Mouse (Mus musculus) heart, adult 2 months (tissue): ENCODE measurements at regions not wholly inside any gene's neighbourhood (a gene's known extent, or its start where the extent isn't known, plus 50 kb on each side); places are given as distances from the start of the nearest gene placed in this dataset.

Source experiments
- DNase-seq, 2 experiments: peaks; one replicate each; pipeline ENCODE4 v3.0.0; 2021
- H3K27ac ChIP-seq: fragments of 200-600 bp; 2 replicates; pipeline ENCODE4 v1.8.1; 2022
- H3K27me3 ChIP-seq: fragments of 200-500 bp; 2 replicates; pipeline ENCODE4 v1.6.1; 2012; ENCODE audit warnings: mild to moderate bottlenecking, low read length, inconsistent platforms, mixed read lengths; ENCODE audit not compliant: control insufficient read depth, insufficient read depth
- H3K36me3 ChIP-seq: fragments of 200-500 bp; 2 replicates; pipeline ENCODE4 v1.6.1; 2012; ENCODE audit warnings: low read length, inconsistent platforms; ENCODE audit not compliant: control insufficient read depth, insufficient read depth
- H3K4me1 ChIP-seq: fragments of 200-500 bp; 2 replicates; pipeline ENCODE4 v1.6.1; 2011; ENCODE audit warnings: low read length; ENCODE audit not compliant: control insufficient read depth, insufficient read depth
- H3K4me3 ChIP-seq: fragments of 200-600 bp; 2 replicates; pipeline ENCODE4 v1.8.1; 2022
- H3K79me2 ChIP-seq: fragments of 200-500 bp; replicated peaks from 2 replicates; pipeline ENCODE4 v1.6.1; 2012; ENCODE audit warnings: mild to moderate bottlenecking, inconsistent platforms, low read length, moderate library complexity, mixed read lengths; ENCODE audit not compliant: control insufficient read depth, insufficient read depth
- H3K9ac ChIP-seq: fragments of 200-500 bp; 2 replicates; pipeline ENCODE4 v1.6.1; 2012; ENCODE audit warnings: low read depth, mild to moderate bottlenecking, control low read depth, inconsistent platforms, low read length, mixed read lengths
- CTCF ChIP-seq: fragments of 200-600 bp; IDR thresholded peaks from 2 replicates; pipeline ENCODE4 v1.8.1; 2022; ENCODE audit warnings: antibody characterized with exemption, mild to moderate bottlenecking, moderate library complexity
- EP300 ChIP-seq: fragments of 200-500 bp; IDR thresholded peaks from 2 replicates; pipeline ENCODE4 v1.6.1; 2011; ENCODE audit warnings: low read depth, low read length, control low read depth; ENCODE audit not compliant: insufficient read depth
- POLR2A ChIP-seq: fragments of 200-500 bp; IDR thresholded peaks from 2 replicates; pipeline ENCODE4 v1.6.1; 2011; ENCODE audit warnings: mild to moderate bottlenecking, low read depth, low read length, control low read depth; ENCODE audit not compliant: insufficient read depth
- WGBS: fragments of 180-500 bp; shearing (Covaris S2); methylation state at CpG from one replicate; pipeline ENCODE4 v1.1.7; 2018; 5-methylcytosine and 5-hydroxymethylcytosine counted together
- intact Hi-C: fragments of 180-260 bp; cut with DNase I; formaldehyde crosslinking; loops from one replicate; pipeline ENCODE4 v1.15.1; 2025

GRCm38 (mm10) chr6:51326103-51326829 is 106.2 kb upstream of the Nfe2l3 start:
- intact Hi-C loops = no loop called here
- H3K4me3 ChIP-seq = no peak overlapping the region
- H3K9ac ChIP-seq = no peak overlapping the region
- no peak for DNase-seq
- H3K27me3 ChIP-seq = no peaks in the 10 kb centered on the region
- WGBS = 73% methylated on average over 2 of the region's 2 CpGs
- no peaks in the 10 kb centered on the region; the same call in 1 of the 2 replicates for H3K4me1 ChIP-seq
- H3K27ac ChIP-seq = no peak overlapping the region
- TF ChIP-seq CTCF (no peak), EP300 (no peak), POLR2A (no peak)
- H3K79me2 ChIP-seq = no peaks in the 10 kb centered on the region
- H3K36me3 ChIP-seq = no peaks in the 10 kb centered on the region

- peak; percentile 33 to 44 for DNase-seq
- Histone ChIP-seq H3K27me3 (no peaks in the 10 kb centered on the region), H3K4me1 (peaks cover 5% of the 10 kb centered on the region), H3K9ac (peak overlapping the region; percentile 17; the same call in 1 of the 2 replicates), H3K36me3 (no peaks in the 10 kb centered on the region), H3K27ac (peak overlapping the region; percentile 40), H3K4me3 (no peak overlapping the region), H3K79me2 (no peaks in the 10 kb centered on the region)
- TF ChIP-seq POLR2A (no peak), EP300 (no peak), CTCF (no peak)
- 44% methylated on average over 13 of the region's 13 CpGs for WGBS
- intact Hi-C loops = no loop called here
These were observed 103.1 kb upstream of the Nfe2l3 start for GRCm38 (mm10) chr6:51329070-51329995.

- 45% methylated on average over 5 of the region's 5 CpGs for WGBS
- Histone ChIP-seq H3K9ac (no peak overlapping the region), H3K27ac (no peak overlapping the region; the same call in 1 of the 2 replicates), H3K36me3 (no peaks in the 10 kb centered on the region), H3K79me2 (no peaks in the 10 kb centered on the region), H3K4me1 (peaks cover 6% of the 10 kb centered on the region), H3K4me3 (no peak overlapping the region), H3K27me3 (no peaks in the 10 kb centered on the region)
- intact Hi-C loops = loop anchor here (5.0 to 10.0 kb wide), 2 partner anchors 63 to 115 kb away; no protein-coding TSS in a partner anchor
- DNase-seq = no peak
- TF ChIP-seq POLR2A (no peak), CTCF (no peak), EP300 (no peak)
These were observed 102.3 kb upstream of the Nfe2l3 start for GRCm38 (mm10) chr6:51330069-51330706.

- DNase-seq = peak; percentile 47 to 56
- Histone ChIP-seq H3K9ac (no peak overlapping the region), H3K36me3 (no peaks in the 10 kb centered on the region), H3K27me3 (no peaks in the 10 kb centered on the region), H3K27ac (peak overlapping the region; percentile 41), H3K79me2 (no peaks in the 10 kb centered on the region), H3K4me3 (no peak overlapping the region; the same call in 1 of the 2 replicates), H3K4me1 (peaks cover 9% of the 10 kb centered on the region)
- TF ChIP-seq CTCF (no peak), POLR2A (no peak), EP300 (no peak)
- intact Hi-C loops = loop anchor here (5.0 to 10.0 kb wide), 2 partner anchors 66 to 118 kb away; no protein-coding TSS in a partner anchor
- WGBS = 24% methylated on average over 11 of the region's 11 CpGs
These were observed 99.6 kb upstream of the Nfe2l3 start for GRCm38 (mm10) chr6:51332841-51333240.

- Histone ChIP-seq H3K9ac (no peak overlapping the region), H3K4me3 (no peak overlapping the region), H3K36me3 (no peaks in the 10 kb centered on the region), H3K4me1 (peaks cover 9% of the 10 kb centered on the region), H3K27me3 (no peaks in the 10 kb centered on the region), H3K27ac (peak overlapping the region; percentile 48), H3K79me2 (no peaks in the 10 kb centered on the region)
- 39% methylated on average over 7 of the region's 7 CpGs for WGBS
- intact Hi-C loops = loop anchor here (5.0 to 10.0 kb wide), 2 partner anchors 67 to 119 kb away; no protein-coding TSS in a partner anchor
- DNase-seq = peak; percentile 53 to 64
- TF ChIP-seq EP300 (no peak), POLR2A (no peak), CTCF (no peak)
These were observed 98.6 kb upstream of the Nfe2l3 start for GRCm38 (mm10) chr6:51333722-51334360.
